Mouse (Mus musculus): ENCODE results near the gene Rbfox3.

GRCm38 (mm10) chr11:118603126-118603525 is 308.3 kb downstream of the Rbfox3 start:
- TF ChIP-seq CTCF (IDR thresholded peaks at IDR 0.05) (no peak), EP300 (IDR thresholded peaks at IDR 0.05) (no peak)

All from lung, postnatal 0 days (tissue).